Mouse (Mus musculus): Measurements from ENCODE around the gene Cd40. TPM values are rescaled to one million over a fixed set of nuclear protein-coding genes. Genes with fewer than 3 reads are reported as not detected.

Gene Cd40
- polyA plus RNA-seq, 1 experiment from 2014 or later = 7.7 TPM

GRCm38 (mm10) chr2:165100749-165101148 lies 45.3 kb downstream of the Cd40 start:
- WGBS = 5% methylated on average over 6 of the region's 6 CpGs
- DNase-seq (ENCODE audit: low spot score) (no peak), ATAC-seq (replicated peaks; ENCODE audit: low FRiP score) (no peak)
- peaks cover 46% of the 10 kb centered on the region for H3K27me3 ChIP-seq (replicated peaks; ENCODE audit: control insufficient read depth, insufficient read depth, low read length)
- H3K36me3 ChIP-seq (ENCODE audit: control insufficient read depth, insufficient read depth, low read length) = no peaks in the 10 kb centered on the region
- no peak overlapping the region for H3K4me2 ChIP-seq
- H3K4me3 ChIP-seq (ENCODE audit: low read depth, low read length) = no peak overlapping the region
- no peaks in the 10 kb centered on the region for H3K9me3 ChIP-seq (ENCODE audit: control insufficient read depth, low read length)
- no peak overlapping the region for H3K9ac ChIP-seq (ENCODE audit: low read depth, low read length)
- H3K27ac ChIP-seq (ENCODE audit: low read depth, low read length) = no peak overlapping the region
- H3K4me1 ChIP-seq (replicated peaks; ENCODE audit: control insufficient read depth, insufficient read depth, low read length) = no peaks in the 10 kb centered on the region

- no peak overlapping the region for H3K27ac ChIP-seq (ENCODE audit: low read depth, low read length)
- DNase-seq (ENCODE audit: low spot score) = no peak
- peaks cover 43% of the 10 kb centered on the region for H3K27me3 ChIP-seq (replicated peaks; ENCODE audit: control insufficient read depth, insufficient read depth, low read length)
- H3K4me3 ChIP-seq (ENCODE audit: low read depth, low read length) = no peak overlapping the region
- no peak for ATAC-seq (replicated peaks; ENCODE audit: low FRiP score)
- H3K4me1 ChIP-seq (replicated peaks; ENCODE audit: control insufficient read depth, insufficient read depth, low read length) = no peaks in the 10 kb centered on the region
- H3K9me3 ChIP-seq (ENCODE audit: control insufficient read depth, low read length) = no peaks in the 10 kb centered on the region
- H3K9ac ChIP-seq (ENCODE audit: low read depth, low read length) = no peak overlapping the region
- 69% methylated on average over 3 of the region's 3 CpGs for WGBS
- H3K36me3 ChIP-seq (ENCODE audit: control insufficient read depth, insufficient read depth, low read length) = no peaks in the 10 kb centered on the region
- no peak overlapping the region for H3K4me2 ChIP-seq
Observed at GRCm38 (mm10) chr2:165102920-165103319, 47.5 kb downstream of the Cd40 start.

GRCm38 (mm10) chr2:165105513-165106079 lies 50.2 kb downstream of the Cd40 start:
- Histone ChIP-seq H3K4me2 (no peak overlapping the region), H3K9ac (ENCODE audit: low read depth, low read length) (no peak overlapping the region), H3K27me3 (replicated peaks; ENCODE audit: control insufficient read depth, insufficient read depth, low read length) (peaks cover 60% of the 10 kb centered on the region), H3K4me3 (ENCODE audit: low read depth, low read length) (no peak overlapping the region), H3K27ac (ENCODE audit: low read depth, low read length) (no peak overlapping the region), H3K36me3 (ENCODE audit: control insufficient read depth, insufficient read depth, low read length) (no peaks in the 10 kb centered on the region), H3K4me1 (replicated peaks; ENCODE audit: control insufficient read depth, insufficient read depth, low read length) (no peaks in the 10 kb centered on the region), H3K9me3 (ENCODE audit: control insufficient read depth, low read length) (no peaks in the 10 kb centered on the region)
- 70% methylated on average over 16 of the region's 16 CpGs for WGBS
- ATAC-seq (replicated peaks; ENCODE audit: low FRiP score) (no peak), DNase-seq (ENCODE audit: low spot score) (no peak)

GRCm38 (mm10) chr2:165106585-165106984 lies 51.2 kb downstream of the Cd40 start:
- Histone ChIP-seq H3K4me3 (ENCODE audit: low read depth, low read length) (no peak overlapping the region), H3K27me3 (replicated peaks; ENCODE audit: control insufficient read depth, insufficient read depth, low read length) (peaks cover 68% of the 10 kb centered on the region), H3K4me2 (no peak overlapping the region), H3K36me3 (ENCODE audit: control insufficient read depth, insufficient read depth, low read length) (no peaks in the 10 kb centered on the region), H3K9ac (ENCODE audit: low read depth, low read length) (no peak overlapping the region), H3K4me1 (replicated peaks; ENCODE audit: control insufficient read depth, insufficient read depth, low read length) (no peaks in the 10 kb centered on the region), H3K27ac (ENCODE audit: low read depth, low read length) (no peak overlapping the region), H3K9me3 (ENCODE audit: control insufficient read depth, low read length) (no peaks in the 10 kb centered on the region)
- 31% methylated on average over 18 of the region's 18 CpGs for WGBS
- DNase-seq (ENCODE audit: low spot score) (no peak), ATAC-seq (replicated peaks; ENCODE audit: low FRiP score) (no peak)

- no peak overlapping the region for H3K4me2 ChIP-seq
- H3K27ac ChIP-seq (ENCODE audit: low read depth, low read length) = no peak overlapping the region
- H3K9ac ChIP-seq (ENCODE audit: low read depth, low read length) = no peak overlapping the region
- no peaks in the 10 kb centered on the region for H3K9me3 ChIP-seq (ENCODE audit: control insufficient read depth, low read length)
- peaks cover 3% of the 10 kb centered on the region; the same call in 1 of the 2 replicates for H3K4me1 ChIP-seq (replicated peaks; ENCODE audit: control insufficient read depth, insufficient read depth, low read length)
- DNase-seq (ENCODE audit: low spot score) = peak; percentile 77
- H3K36me3 ChIP-seq (ENCODE audit: control insufficient read depth, insufficient read depth, low read length) = no peaks in the 10 kb centered on the region
- H3K4me3 ChIP-seq (ENCODE audit: low read depth, low read length) = no peak overlapping the region
- WGBS = 1% methylated on average over 54 of the region's 54 CpGs
- H3K27me3 ChIP-seq (replicated peaks; ENCODE audit: control insufficient read depth, insufficient read depth, low read length) = peaks cover 91% of the 10 kb centered on the region
- peak; percentile 64; the same call in 1 of the 2 replicates for ATAC-seq (replicated peaks; ENCODE audit: low FRiP score)
Observed at GRCm38 (mm10) chr2:165112149-165112548, 56.7 kb downstream of the Cd40 start.

GRCm38 (mm10) chr2:165113733-165114132 lies 58.3 kb downstream of the Cd40 start:
- peaks cover 84% of the 10 kb centered on the region for H3K27me3 ChIP-seq (replicated peaks; ENCODE audit: control insufficient read depth, insufficient read depth, low read length)
- no peak overlapping the region for H3K4me3 ChIP-seq (ENCODE audit: low read depth, low read length)
- no peak overlapping the region for H3K4me2 ChIP-seq
- H3K36me3 ChIP-seq (ENCODE audit: control insufficient read depth, insufficient read depth, low read length) = no peaks in the 10 kb centered on the region
- H3K9me3 ChIP-seq (ENCODE audit: control insufficient read depth, low read length) = no peaks in the 10 kb centered on the region
- peaks cover 3% of the 10 kb centered on the region; the same call in 1 of the 2 replicates for H3K4me1 ChIP-seq (replicated peaks; ENCODE audit: control insufficient read depth, insufficient read depth, low read length)
- DNase-seq (ENCODE audit: low spot score) (no peak), ATAC-seq (replicated peaks; ENCODE audit: low FRiP score) (0 out of 2 replicates have a peak, but pooled peaks have one; percentile 45)
- 17% methylated on average over 11 of the region's 11 CpGs for whole genome bisulfite sequencing
- H3K27ac ChIP-seq (ENCODE audit: low read depth, low read length) = no peak overlapping the region
- no peak overlapping the region for H3K9ac ChIP-seq (ENCODE audit: low read depth, low read length)

GRCm38 (mm10) chr2:165120765-165121164 lies 65.3 kb downstream of the Cd40 start:
- Histone ChIP-seq H3K4me3 (ENCODE audit: low read depth, low read length) (no peak overlapping the region), H3K9ac (ENCODE audit: low read depth, low read length) (no peak overlapping the region), H3K4me2 (no peak overlapping the region), H3K27ac (ENCODE audit: low read depth, low read length) (no peak overlapping the region), H3K9me3 (ENCODE audit: control insufficient read depth, low read length) (no peaks in the 10 kb centered on the region), H3K27me3 (replicated peaks; ENCODE audit: control insufficient read depth, insufficient read depth, low read length) (peaks cover 25% of the 10 kb centered on the region), H3K4me1 (replicated peaks; ENCODE audit: control insufficient read depth, insufficient read depth, low read length) (no peaks in the 10 kb centered on the region), H3K36me3 (ENCODE audit: control insufficient read depth, insufficient read depth, low read length) (no peaks in the 10 kb centered on the region)
- ATAC-seq (replicated peaks; ENCODE audit: low FRiP score) (no peak), DNase-seq (ENCODE audit: low spot score) (no peak)
- 69% methylated on average over 9 of the region's 9 CpGs for WGBS

- H3K4me1 ChIP-seq (replicated peaks; ENCODE audit: control insufficient read depth, insufficient read depth, low read length) = no peaks in the 10 kb centered on the region
- no peaks in the 10 kb centered on the region for H3K9me3 ChIP-seq (ENCODE audit: control insufficient read depth, low read length)
- H3K9ac ChIP-seq (ENCODE audit: low read depth, low read length) = no peak overlapping the region
- 26% methylated on average over 10 of the region's 10 CpGs for WGBS
- no peak for DNase-seq (ENCODE audit: low spot score)
- H3K36me3 ChIP-seq (ENCODE audit: control insufficient read depth, insufficient read depth, low read length) = no peaks in the 10 kb centered on the region
- no peak overlapping the region for H3K4me3 ChIP-seq (ENCODE audit: low read depth, low read length)
- H3K4me2 ChIP-seq = no peak overlapping the region
- no peak for ATAC-seq (replicated peaks; ENCODE audit: low FRiP score)
- no peak overlapping the region for H3K27ac ChIP-seq (ENCODE audit: low read depth, low read length)
- peaks cover 22% of the 10 kb centered on the region for H3K27me3 ChIP-seq (replicated peaks; ENCODE audit: control insufficient read depth, insufficient read depth, low read length)
Observed at GRCm38 (mm10) chr2:165121206-165121840, 65.9 kb downstream of the Cd40 start.
